Mouse (Mus musculus) v-Abl transformed pro-B cells (cell line): ENCODE measurements around the gene Irx6.

Experiments
- in situ Hi-C, 2 experiments: fragments of 400-800 bp; cut with MboI; formaldehyde crosslinking; loops; one replicate each; pipeline ENCODE4 v1.15.1; 2025; ENCODE audit not compliant: unreplicated experiment in 2 of 2

The Irx6 gene

DNA sequence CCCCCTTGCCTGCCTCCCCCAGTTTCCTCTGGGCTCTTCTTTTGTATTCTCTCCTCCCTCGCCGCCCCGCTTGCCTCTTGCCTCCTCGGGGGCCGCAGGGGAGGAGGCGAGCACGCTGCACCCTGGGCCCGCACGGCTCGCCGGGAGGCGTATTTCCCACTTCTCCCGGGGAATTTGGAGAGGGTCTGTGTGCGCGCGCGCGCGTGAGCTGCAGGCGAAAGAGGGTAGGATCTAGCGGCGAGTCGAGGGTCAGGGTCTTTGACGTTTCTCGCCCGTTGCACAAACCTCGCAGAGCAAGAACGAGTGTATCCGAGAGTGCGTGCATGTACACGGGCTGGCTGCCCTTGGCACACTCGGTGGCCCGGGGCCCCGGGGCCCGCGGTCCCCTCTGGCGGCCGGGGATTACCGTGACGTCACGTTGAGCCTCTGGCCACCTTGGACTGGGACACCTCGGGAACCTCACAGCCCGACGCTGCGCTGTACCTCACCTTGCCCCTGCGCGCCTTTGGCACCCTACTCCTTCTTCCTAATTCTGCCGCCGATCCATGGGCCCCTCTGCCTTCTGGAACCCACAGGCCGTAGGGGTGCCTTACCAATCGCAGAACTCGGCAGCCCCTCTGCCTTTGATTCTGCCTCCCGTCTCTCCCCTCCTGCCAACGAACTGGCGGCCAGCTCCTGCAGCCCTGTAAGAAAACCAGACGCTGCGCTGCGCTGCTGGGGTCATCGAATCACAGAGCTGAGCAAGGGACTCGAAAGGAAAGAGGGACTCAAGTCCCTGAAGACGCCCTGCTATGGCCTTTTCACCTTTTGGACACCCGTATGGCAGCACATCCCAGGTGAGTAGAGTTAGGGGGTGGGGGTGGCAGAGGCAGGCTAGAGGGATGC lies at the start of gene Irx6:
TSS of gene Irx6 (plus strand) at position 45 of the 885 bp plus-strand sequence.
- in situ Hi-C loops = no loop called here

DNA sequence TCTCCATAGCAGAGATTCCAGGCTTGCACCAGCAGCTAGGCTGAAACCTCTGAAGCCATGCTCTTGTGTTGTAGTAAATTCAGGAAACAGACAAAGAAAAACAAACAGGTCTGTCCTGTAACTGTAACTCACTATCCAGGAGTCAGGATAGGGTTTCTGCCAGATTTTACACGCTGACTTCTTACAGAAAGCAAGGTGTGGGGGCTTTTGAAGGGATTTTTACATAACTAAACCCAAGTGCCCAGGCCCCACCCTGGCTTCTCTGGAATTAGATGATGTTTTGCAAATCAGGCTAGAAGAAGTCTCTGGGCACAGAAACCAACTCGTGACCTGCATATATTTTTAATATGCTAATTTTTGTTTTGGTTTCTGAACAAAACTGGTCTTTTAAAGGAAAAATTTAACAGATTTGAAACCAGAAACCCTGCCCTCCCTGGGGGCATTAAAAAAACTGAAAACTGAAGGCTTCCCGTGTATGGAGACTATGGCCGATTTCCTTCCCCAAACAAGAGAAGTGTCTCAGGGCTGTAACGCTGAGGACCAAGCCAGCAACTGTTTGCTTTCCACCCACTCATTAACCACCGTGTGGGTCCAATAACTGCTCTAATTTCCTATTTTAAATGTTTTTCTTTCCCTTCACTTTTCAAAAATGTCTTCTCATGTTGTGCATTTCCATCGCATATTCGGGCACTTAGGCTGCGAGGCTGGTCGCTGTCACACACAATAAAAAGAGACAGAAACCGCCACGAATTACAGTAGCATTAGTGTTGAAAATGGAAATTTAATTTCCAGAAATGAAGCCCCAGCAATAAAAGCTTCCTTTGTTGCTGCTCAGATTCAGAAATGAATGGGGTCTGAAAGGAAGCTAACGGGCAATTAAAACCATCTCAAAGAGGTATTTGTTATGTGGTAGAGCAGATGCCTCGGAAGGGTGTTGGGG lies 45.1 kb upstream of the Irx6 start:
- in situ Hi-C loops = no loop called here

DNA sequence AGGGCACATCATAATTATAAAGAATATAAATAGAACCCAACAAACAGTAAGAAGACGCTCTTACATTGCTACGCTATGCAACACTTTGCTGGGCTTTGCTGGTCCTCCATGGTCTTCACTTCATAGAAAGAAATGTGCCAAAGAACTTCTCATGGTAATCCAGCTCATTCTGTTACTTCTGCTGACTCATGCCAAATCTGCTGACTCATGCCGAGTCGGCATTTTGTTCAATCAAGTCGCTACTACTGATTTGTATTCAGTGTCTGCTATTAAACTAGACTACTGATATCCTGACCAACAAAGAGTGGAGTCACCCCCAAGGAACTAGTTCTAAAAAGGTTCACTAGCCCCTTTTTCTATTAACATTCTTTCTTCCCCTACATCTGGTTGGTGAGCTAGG lies 40.9 kb upstream of the Irx6 start:
- in situ Hi-C loops = no loop called here

DNA sequence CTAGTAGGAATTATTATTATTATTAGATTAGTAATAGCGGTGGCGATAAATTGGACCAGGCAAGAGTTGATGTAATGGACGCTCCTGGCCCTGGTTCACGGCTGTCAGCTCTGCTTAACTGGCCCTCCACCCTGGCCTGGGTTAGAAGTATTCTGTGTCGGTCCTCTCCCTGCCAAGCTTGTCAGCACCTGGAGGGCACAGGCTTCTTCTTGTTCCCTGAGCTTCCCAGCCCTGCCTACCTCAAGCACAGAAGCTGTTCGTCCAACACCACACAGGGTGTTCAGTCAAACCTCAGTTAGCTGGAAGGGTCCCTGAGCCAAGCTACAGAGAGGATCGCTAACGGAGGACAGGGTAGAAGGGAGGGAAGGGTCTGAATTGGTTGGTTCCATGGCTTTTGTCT lies 33.3 kb upstream of the Irx6 start:
- in situ Hi-C loops = no loop called here

DNA sequence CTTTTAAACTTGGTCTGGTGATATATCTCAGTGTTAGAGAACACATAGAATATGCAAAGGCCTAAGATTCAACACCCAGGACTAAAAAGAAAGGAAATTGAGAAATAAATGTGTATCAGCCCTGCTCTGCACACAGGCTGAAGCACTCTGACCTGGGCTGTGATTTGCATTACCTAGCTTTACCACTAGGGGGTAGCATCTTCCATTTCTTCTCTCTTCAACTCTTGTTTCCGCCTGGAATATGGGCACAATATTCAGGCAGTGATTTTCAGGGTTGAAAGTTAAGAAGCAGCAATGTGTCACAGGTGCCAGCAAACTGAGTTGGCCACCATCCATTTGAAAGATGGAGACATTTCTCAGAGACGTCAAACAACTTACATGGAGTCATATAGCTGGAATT lies 27.5 kb upstream of the Irx6 start:
- in situ Hi-C loops = no loop called here

DNA sequence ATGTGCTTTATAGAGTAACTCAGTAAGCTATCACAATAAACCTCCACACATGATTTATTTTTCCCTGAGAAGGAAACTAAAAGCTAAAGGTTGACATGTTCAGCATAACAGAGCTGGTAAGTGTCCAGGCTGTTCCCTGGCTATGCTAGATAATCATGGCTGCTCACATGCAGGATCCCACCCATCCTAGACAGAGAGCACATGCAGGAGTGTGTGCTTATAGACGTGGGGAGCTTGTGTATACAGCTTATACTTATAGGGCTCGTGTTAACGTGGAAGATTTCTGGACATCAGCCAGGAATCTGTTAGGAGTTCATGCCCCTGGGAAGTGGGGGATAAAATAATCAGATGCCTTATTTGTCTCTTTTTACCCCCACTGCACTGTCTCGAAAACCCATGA lies 9.9 kb upstream of the Irx6 start:
- in situ Hi-C loops = no loop called here

DNA sequence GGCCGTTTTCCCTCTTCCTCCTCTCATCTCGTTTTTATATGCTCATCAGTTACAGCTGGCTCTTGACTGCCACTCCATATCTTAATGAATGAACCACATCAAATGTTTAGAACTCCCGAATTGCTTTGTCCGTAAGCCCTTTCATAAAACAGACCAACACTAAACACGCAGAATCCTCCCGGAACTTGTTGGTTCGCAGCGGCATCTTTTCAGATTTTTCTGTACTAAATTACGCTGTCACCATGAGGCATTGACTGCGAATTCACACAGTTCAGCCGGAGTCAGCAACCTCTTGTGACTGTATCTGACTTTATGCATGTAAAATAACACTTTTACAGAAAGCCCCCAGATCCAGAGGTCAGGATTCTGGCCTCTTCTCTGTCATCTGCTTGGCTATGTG lies 3.9 kb upstream of the Irx6 start:
- in situ Hi-C loops = no loop called here

DNA sequence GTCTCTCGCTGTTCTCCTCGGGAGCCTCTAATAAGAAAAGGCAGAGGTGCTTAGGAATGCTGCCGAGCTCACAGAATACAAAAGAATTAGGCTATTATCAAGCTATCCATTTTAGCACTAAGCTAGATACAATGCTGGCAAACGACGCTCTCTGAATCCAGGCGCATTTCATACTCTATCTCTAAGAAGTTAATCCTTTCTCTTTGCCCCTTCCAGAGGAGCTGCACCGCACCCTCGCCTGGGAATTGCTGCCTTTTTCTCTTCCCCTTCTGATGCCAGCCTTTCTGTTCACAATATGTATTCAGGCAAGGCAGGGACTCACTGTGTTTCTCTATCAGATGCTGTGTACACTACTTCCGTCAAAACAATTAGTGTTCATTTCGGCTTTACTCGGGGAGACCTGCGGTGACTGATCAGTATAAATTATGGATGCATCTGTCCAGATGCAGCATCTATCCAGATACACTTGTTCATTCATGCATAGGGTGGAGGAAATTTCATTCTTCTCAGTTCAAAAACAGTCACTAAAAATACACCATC lies 3.4 kb upstream of the Irx6 start:
- in situ Hi-C loops = no loop called here

DNA sequence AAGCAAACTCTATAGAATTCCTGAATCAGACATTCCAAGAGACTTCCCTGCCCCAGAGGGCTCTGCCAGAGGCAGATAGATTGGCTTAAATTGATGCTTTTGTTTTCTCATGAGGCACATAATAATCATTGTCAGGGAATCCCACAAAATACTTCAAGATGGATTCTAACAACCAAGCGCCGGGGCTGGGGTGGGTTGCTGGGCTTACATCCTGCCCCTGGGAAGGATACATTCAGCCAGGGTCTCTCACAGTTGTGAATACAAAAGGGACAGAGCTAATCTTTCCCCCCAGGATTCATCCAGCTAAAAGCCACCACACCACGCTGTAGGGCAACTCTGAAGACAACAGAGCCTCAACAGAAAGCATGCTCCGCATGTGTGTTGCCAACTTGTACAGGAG lies 2.2 kb upstream of the Irx6 start:
- in situ Hi-C loops = no loop called here

DNA sequence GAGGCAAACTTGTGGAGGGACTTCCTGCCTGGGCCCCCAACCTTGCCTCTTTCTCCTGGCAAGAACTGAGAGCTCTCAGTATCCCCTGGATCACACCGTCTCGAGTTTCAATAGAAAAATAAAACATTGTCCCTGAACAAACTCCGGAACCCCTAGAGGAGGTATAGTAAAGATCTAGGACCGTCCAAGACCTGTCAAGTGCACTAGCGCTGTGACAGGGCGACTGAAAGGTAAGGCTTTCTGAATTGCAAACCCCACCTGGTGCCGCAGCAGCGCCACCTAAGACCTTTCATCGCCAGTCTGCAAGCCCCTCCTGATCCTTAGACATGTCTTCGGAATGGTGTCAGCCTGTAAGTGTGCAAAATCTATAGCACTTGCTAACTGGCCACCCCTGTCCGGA lies 987 bp upstream of the Irx6 start:
- in situ Hi-C loops = no loop called here

DNA sequence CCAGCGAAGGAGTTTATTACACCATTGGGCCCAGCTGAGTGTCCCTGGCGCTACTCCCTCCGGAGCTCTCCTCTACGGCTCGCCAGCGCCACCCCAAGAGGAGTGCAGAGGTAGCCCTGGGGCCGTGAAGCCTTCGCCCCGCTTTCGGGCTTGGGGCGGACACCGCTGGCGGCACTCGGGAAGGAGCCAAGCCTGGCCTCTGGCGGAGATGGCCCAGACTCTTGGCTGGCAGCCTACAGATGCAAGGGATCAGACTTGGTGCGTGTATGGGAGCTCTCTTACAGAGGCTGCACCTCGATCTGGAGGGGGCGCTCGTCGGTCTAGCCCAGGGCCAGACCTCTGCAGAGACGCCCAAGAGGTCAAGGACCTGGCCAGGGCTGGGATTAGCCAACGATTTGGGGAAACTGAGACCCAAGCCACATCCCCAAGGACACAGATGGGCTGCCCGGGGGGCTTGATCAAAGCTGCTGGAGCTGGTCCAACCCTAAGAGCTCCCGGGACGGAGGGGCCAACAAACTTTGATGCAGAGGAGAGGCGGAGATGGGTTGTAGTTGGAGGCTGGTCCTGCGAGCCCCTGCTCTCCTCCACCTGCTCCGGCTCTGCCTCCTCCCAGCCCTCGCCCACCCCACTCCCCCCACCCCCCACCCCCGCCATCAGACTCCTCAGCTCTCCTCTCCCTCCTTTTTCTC lies 389 bp upstream of the Irx6 start:
- in situ Hi-C loops = no loop called here

DNA sequence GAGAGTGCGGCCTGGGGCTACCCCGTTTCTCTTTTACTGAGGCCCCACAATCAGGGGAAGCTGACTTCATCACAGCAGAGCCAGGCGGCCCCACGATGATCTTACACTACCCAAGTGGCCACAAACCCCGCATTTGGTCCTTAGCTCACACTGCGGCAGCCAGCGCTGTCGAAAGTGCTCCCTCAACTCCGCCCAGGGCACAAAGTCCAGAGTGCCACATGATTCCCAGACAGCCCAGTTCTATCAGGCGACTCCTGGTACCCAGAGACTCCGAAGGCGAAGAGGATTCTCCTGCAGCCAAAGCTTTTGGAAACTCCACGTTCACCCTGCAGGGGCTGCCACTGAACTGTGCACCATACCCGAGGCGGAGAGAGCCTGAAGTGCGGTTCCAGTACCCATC lies 4.3 kb downstream of the Irx6 start:
- in situ Hi-C loops = no loop called here

DNA sequence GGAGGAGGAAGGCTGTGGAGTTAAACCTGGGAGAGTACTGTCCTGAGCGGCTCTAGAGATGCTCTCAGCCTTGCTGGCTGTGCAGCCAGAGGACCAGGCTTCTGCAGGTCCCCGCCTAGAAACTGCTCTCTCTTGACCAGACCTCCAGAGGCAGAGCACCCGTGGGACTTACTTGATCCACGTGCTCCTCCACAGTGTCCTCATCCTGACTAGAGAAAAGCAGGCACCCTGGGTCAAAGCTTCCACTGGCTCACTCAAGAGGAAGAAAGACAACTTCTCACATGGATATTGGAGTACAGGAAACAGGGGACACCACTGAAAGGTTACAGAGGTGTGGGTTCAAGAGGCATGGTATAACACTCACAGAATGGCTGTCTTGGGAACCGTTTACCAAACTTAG lies 23.3 kb downstream of the Irx6 start:
- in situ Hi-C loops = no loop called here

DNA sequence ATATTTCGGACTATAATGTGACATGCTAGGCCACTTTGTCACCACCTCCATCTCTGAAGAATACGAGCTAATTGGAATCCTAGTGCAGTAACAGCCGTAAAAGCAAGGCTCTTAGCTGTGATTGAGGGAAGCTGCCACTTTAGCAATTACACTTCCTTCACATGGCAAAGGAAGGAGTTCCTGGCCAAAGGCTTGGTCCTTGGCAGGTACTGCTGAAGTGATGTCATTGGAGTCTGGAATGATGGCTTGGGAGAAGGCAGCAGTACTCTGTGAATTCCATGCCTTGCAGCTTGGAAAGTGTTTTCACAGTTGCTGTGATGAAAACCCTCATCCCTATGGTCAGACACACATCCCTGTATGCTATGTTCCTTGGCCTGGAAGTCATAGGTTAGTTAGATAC lies 24.3 kb downstream of the Irx6 start:
- in situ Hi-C loops = no loop called here

DNA sequence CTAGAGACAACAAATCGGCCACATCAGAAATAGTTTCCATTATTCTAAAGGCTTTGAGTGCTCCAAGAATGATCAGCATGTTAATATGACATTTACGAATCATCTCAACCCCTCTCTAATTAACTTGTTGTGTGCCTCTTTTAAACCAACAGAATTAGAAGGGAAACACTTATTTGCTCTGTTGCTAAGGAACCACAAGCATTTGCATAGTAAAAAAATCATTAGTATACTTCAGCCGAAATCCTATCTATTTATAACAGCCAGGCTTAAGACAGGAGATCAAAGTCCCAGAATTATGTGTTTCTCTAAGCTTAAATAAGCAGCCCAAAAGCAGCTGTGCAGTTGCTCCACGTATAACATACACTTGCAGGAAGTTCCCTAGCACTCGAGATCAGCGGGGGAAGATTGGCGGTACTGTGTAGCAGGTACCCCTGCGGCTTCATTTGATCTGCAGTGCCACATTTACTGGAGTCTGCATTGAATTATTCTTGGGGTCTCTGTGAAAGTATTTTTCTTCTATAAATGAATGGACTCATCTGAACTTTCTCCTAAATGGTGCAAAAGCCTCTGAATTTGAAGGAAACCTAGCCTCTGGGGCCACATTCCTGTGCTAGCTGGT lies 25.9 kb downstream of the Irx6 start:
- in situ Hi-C loops = no loop called here

DNA sequence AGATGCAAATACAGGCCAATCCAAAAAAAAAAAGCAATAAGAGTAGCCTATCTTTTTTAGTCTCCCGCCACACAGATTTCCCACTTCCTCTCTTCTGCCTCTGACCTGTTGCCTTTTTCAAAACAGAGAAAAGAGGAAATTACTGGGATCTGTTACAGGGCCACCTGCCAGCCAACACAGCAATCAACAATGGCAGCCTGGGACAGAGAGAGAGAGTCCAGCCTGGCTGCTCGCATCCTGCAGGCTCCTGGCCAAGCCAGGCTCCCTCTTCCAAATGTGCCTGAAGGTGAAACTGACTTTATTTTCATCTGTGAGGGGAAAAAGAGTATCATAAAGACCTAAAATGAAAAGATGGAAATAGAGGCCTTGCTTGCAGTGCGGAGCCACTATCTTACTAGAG lies 29.3 kb downstream of the Irx6 start:
- in situ Hi-C loops = no loop called here

DNA sequence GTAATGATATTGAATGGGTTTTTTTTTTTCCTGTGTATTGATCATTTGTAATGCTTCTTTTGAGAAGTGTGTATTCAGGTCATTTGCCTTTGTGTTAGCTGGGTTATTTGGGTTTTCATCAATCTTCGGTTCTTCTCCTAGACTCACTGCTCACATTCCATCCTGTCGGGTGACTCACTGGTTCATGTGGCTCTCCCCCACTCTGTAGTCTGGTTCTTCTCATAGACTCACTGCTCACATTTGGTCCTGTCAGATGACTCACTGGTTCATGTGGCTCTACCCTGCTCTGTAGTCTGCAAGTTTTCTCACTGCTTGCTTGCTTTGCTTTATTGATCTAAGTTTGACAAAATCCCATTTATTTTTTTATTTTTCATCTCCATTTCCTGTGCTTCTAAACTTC lies 32.2 kb downstream of the Irx6 start:
- in situ Hi-C loops = no loop called here

DNA sequence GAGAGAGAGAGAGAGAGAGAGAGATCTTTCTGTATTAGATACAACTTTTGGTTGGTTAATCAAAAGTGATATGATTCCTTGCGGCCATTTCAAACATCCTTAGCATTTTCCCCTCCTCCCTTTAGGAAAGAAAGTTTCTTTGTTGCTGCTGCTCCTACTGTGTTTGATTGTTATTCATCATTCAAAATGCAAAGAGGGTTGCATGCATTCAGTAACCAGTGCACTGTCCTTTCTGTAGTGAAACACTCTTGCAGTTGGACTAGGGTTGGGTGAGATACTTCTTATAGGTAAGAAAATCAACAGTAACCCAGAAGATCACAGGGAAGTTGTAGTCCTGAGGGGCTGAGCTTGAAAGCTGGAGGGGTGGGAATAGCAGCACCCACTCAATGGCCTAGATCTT lies 39.2 kb downstream of the Irx6 start:
- in situ Hi-C loops = no loop called here

DNA sequence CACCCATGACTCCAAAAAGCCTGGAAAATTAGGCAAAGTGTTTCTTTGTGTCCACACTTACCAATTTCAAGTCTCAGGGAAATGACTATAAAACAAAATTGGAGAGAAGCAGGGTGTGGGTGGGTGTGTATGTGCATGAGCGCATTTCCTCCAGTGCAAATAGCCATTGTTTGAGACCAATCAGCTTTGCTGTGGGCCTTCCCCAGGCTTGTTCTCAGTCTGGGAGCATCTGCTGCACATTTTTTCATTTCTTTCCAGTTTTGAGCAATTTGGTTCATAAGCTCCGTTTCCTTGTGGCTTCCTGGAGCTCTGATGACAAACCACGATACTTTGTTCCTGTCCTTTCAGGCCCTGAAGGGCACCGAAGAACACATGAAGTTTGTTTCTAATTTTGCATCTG lies 43.3 kb downstream of the Irx6 start:
- in situ Hi-C loops = no loop called here

DNA sequence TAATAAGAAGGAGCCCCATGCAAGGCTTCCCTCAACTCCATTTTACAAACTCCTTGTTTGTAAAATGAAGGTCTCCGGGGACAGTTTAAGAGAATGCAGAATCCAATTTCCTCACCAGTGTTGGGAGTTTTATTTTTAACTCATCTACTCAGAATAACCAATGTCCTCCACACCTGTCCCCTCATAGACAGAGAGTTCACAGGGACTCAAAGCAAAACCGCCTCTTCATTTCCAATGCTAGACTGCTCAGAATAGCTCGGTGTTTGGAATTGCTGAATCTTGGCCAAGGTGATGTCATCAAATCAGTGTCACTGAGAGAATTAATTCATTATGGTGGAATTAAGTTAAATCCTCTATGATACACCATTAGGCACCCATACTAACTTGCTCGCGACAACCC lies 44.0 kb downstream of the Irx6 start:
- in situ Hi-C loops = no loop called here
